Mouse (Mus musculus) heart, adult 2 months (tissue): Measurements from ENCODE around the gene Wdr83os.

Experiments used
- CTCF ChIP-seq: fragments of 200-600 bp; IDR thresholded peaks from 2 replicates; pipeline ENCODE4 v1.8.1; 2022; ENCODE audit warnings: antibody characterized with exemption, mild to moderate bottlenecking, moderate library complexity
- EP300 ChIP-seq: fragments of 200-500 bp; IDR thresholded peaks from 2 replicates; pipeline ENCODE4 v1.6.1; 2011; ENCODE audit warnings: low read depth, low read length, control low read depth; ENCODE audit not compliant: insufficient read depth
- POLR2A ChIP-seq: fragments of 200-500 bp; IDR thresholded peaks from 2 replicates; pipeline ENCODE4 v1.6.1; 2011; ENCODE audit warnings: mild to moderate bottlenecking, low read depth, low read length, control low read depth; ENCODE audit not compliant: insufficient read depth

- TF ChIP-seq POLR2A (no peak; the same call in 1 of the 2 replicates), CTCF (no peak), EP300 (no peak)
Measured at GRCm38 (mm10) chr8:85035165-85035727, 45.3 kb upstream of the Wdr83os start.
